13 mouse cellular contexts compared by ENCODE assay signal in the genomic region with DNA sequence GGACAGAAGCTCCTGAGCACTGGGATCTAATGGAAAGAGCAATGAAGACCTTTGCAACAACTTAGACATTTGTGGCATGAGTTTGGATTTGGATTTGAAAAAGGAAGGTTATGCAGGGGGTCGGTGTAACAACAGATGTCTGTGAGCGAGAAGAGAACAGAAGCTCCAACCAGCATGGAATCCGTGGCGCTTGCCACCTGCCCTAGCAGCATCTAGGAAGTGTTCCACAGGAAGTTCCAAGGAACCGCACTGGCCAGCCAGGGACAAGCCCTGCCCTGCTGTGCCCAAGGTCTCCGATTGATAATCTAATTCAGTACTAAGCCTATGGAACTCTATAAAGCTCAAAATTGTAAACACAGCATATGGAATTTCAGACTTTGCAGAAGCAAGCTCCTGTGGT.
DNase-seq lines count a peak whose midpoint lies in the region.
"Had no signal": no experiment of that assay in that cellular context is flagged by ENCODE, and none has a peak within 500 bp of the region (broad histone marks: within the 10 kb centered on the region; RNA-seq: fewer than 3 reads in every experiment).

No protein-coding gene starts in this region.

- peak; percentile 17 to 23 for DNase-seq in cerebellum, adult 18-20 months
- no peak for DNase-seq in cerebellum, adult 11 months
- DNase-seq in cerebellum, adult 8-10 months = peak; percentile 3
- DNase-seq in cerebellum, adult 9-11 months = peak; percentile 37
- DNase-seq in cerebellum, postnatal 25 days = peak; percentile 49 to 62
- DNase-seq in ovary, postnatal 36 days (ENCODE audit: low spot score) = no peak
- no peak for DNase-seq in c-Kit-positive CD71-positive TER-119-positive erythroid progenitor cells, embryonic 14.5 days (ENCODE audit: low spot score)
- DNase-seq: adrenal gland, postnatal 25 days; gastrocnemius, postnatal 25 days; heart, postnatal 10 days; heart, postnatal 36 days; kidney, adult 11 months; kidney, adult 8-10 months had no signal

Comparison
In these comparisons a context has a peak if more than half of its experiments do, and no peak if none do; other contexts are left out.
1. DNase-seq: peak in cerebellum, adult 18-20 months (2 of 2), cerebellum, adult 8-10 months (single experiment), cerebellum, adult 9-11 months (single experiment) and cerebellum, postnatal 25 days (2 of 2); none in cerebellum, adult 11 months (single experiment), ovary, postnatal 36 days (single experiment) and c-Kit-positive CD71-positive TER-119-positive erythroid progenitor cells, embryonic 14.5 days (single experiment).